Mouse (Mus musculus): ENCODE results near the gene Zfp775.
"Not testable (repeated sequence)": the region's sequence is repeated elsewhere in the genome, so short reads cannot be mapped to it uniquely, and the experiment has no call there.

The Zfp775 gene

GRCm38 (mm10) chr6:48591221-48591845 is 10.5 kb upstream of the Zfp775 start:
- no peak for DNase-seq

- no peak for DNase-seq
These were observed 10.0 kb upstream of the Zfp775 start for GRCm38 (mm10) chr6:48591871-48592270.

GRCm38 (mm10) chr6:48593158-48594042 is 8.5 kb upstream of the Zfp775 start, which contains the start of the genes Repin1 and Gm44965:
TSS of gene Repin1 (plus strand) at chr6:48593883.
TSS of gene Gm44965 (plus strand) at chr6:48593941.
- DNase-seq, result peak; percentile 67 to 73

- DNase-seq, result no peak
These were observed 7.7 kb upstream of the Zfp775 start for GRCm38 (mm10) chr6:48594043-48594738.

- no peak for DNase-seq
These were observed 6.6 kb upstream of the Zfp775 start for GRCm38 (mm10) chr6:48595278-48595677.

GRCm38 (mm10) chr6:48596545-48597232 is 5.2 kb upstream of the Zfp775 start:
- DNase-seq, result no peak

- DNase-seq, result no peak
These were observed 4.6 kb upstream of the Zfp775 start for GRCm38 (mm10) chr6:48597233-48597625.

GRCm38 (mm10) chr6:48600594-48600993 is 1.3 kb upstream of the Zfp775 start:
- no peak for DNase-seq

- no peak for DNase-seq
These were observed 348 bp downstream of the Zfp775 start for GRCm38 (mm10) chr6:48602080-48602741.

GRCm38 (mm10) chr6:48608124-48608523 is 6.3 kb downstream of the Zfp775 start:
- no peak for DNase-seq

- DNase-seq, result no peak
These were observed 7.6 kb downstream of the Zfp775 start for GRCm38 (mm10) chr6:48609512-48609911.

GRCm38 (mm10) chr6:48610657-48611056 is 8.8 kb downstream of the Zfp775 start:
- no peak for DNase-seq

- no peak for DNase-seq
These were observed 11.6 kb downstream of the Zfp775 start for GRCm38 (mm10) chr6:48613464-48613863.

GRCm38 (mm10) chr6:48614756-48615155 is 12.9 kb downstream of the Zfp775 start:
- DNase-seq, result no peak

GRCm38 (mm10) chr6:48620031-48620430 is 18.2 kb downstream of the Zfp775 start:
- DNase-seq, result no peak

GRCm38 (mm10) chr6:48622186-48622843 is 20.5 kb downstream of the Zfp775 start:
- not testable (repeated sequence) for DNase-seq

GRCm38 (mm10) chr6:48623460-48623859 is 21.6 kb downstream of the Zfp775 start:
- DNase-seq, result no peak

- no peak for DNase-seq
These were observed 24.6 kb downstream of the Zfp775 start, which contains the start of gene AI854703 for GRCm38 (mm10) chr6:48626464-48626863. TSS of gene AI854703 (plus strand) at chr6:48626764.

- DNase-seq, result no peak
These were observed 25.1 kb downstream of the Zfp775 start for GRCm38 (mm10) chr6:48626984-48627383.

- no peak for DNase-seq
These were observed 25.7 kb downstream of the Zfp775 start for GRCm38 (mm10) chr6:48627511-48627924.

- DNase-seq, result no peak
These were observed 26.5 kb downstream of the Zfp775 start for GRCm38 (mm10) chr6:48628377-48628776.

Data from spleen, adult 18-20 months (tissue).